Mouse (Mus musculus): Measurements from ENCODE around the gene Ppia. TPM values are rescaled to one million over a fixed set of nuclear protein-coding genes. Genes with fewer than 3 reads are reported as not detected.
A peak's percentile ranks its signal among the peaks of the same experiment; 100 is the strongest.
"Not testable (repeated sequence)": the region's sequence is repeated elsewhere in the genome, so short reads cannot be mapped to it uniquely, and the experiment has no call there.

Ppia gene
- polyA plus RNA-seq, 1 experiment from 2014 or later: 6,047 TPM

DNA sequence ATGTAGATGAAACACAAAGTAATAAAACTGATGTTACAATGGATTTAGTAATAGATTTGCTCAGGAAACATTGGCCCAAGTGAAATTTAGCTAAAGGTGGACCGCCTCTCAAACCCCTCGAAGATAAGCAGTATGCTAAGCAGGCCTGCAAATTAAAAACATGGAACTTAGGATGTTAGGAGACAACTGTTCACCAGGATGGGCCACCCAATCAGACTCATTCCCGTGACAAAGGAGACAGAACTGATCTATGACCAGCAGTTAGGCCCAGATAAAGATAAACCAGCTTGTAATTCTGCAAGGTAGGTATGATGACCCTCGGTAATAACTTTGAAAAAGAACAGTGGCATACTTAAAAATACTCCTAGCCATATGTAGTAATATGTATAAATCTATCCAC is 27.9 kb downstream of the Ppia start:
- Histone ChIP-seq H3K4me3 (ENCODE audit: low read length) (peak overlapping the region; percentile 82), H3K27me3 (ENCODE audit: control insufficient read depth, insufficient read depth, low read length) (no peaks in the 10 kb centered on the region), H3K9ac (ENCODE audit: low read depth, low read length) (peak overlapping the region; percentile 88), H3K4me1 (ENCODE audit: control insufficient read depth, insufficient read depth, low read length) (peaks cover 3% of the 10 kb centered on the region; the same call in 1 of the 2 replicates), H3K9me3 (ENCODE audit: control insufficient read depth, low read length) (no peaks in the 10 kb centered on the region), H3K27ac (ENCODE audit: low read depth, low read length) (peak overlapping the region; percentile 92; the same call in 1 of the 2 replicates), H3K4me2 (replicated peaks; ENCODE audit: low read depth, low read length) (peak overlapping the region; percentile 49), H3K36me3 (ENCODE audit: control insufficient read depth, insufficient read depth, low read length) (peaks cover 4% of the 10 kb centered on the region)
- ATAC-seq (ENCODE audit: low FRiP score, low TSS enrichment): no peak
- 45% methylated on average over 4 of the region's 4 CpGs for WGBS

GRCm38 (mm10) chr11:6443727-6444076 is 28.5 kb downstream of the Ppia start:
- Histone ChIP-seq H3K36me3 (ENCODE audit: control insufficient read depth, insufficient read depth, low read length) (peaks cover 2% of the 10 kb centered on the region; the same call in 1 of the 2 replicates), H3K9ac (ENCODE audit: low read depth, low read length) (peak overlapping the region; percentile 88), H3K9me3 (ENCODE audit: control insufficient read depth, low read length) (no peaks in the 10 kb centered on the region), H3K4me1 (ENCODE audit: control insufficient read depth, insufficient read depth, low read length) (peaks cover 3% of the 10 kb centered on the region; the same call in 1 of the 2 replicates), H3K27me3 (ENCODE audit: control insufficient read depth, insufficient read depth, low read length) (no peaks in the 10 kb centered on the region), H3K27ac (ENCODE audit: low read depth, low read length) (peak overlapping the region; percentile 92), H3K4me3 (ENCODE audit: low read length) (peak overlapping the region; percentile 82), H3K4me2 (replicated peaks; ENCODE audit: low read depth, low read length) (peak overlapping the region; percentile 49)
- under 1% methylated on average over 10 of the region's 10 CpGs for WGBS
- ATAC-seq (ENCODE audit: low FRiP score, low TSS enrichment): no peak

DNA sequence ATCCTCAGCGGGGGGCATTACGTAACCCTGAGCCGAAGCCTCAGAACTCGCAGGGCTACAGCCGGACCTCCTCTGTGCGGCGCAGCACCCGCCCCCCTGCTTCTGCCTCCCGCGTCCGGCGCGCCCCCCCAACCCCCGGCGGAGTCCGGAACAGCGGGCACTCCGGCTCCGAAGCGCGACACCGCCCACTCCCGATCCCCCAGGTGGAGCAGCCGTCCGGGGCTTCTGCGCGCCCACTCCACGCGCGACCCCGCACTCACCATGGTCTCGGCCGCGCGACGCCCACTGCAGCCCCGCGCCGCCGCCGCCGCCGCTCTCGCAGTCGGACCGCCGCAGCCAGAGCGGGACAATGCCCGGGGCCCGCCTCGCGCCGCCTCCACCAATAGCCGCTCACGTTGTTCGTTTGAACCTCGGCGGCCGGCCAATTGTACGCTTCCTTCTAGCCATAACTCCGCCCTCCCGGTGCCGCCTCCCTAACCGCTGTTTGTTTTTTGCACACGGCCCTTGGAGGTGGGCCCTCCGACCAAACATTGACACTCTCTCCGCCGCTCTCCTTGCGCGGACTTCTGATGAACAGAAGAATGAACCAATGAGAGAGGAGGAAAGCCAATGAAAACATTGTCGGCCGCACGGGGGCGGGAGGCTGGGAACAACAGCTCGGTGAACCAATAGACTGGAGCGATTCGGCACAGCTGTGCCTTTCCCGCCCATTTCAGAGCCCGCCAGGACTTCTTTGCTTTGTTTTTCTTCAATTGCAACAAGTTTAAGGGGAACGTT is 29.0 kb downstream of the Ppia start, which contains the start of gene H2afv:
Gene H2afv (minus strand): TSS at position 367 of the 777 bp plus-strand sequence.
- peak; percentile 99 for ATAC-seq (ENCODE audit: low FRiP score, low TSS enrichment)
- H3K36me3 ChIP-seq (ENCODE audit: control insufficient read depth, insufficient read depth, low read length): peaks cover 2% of the 10 kb centered on the region; the same call in 1 of the 2 replicates
- H3K27me3 ChIP-seq (ENCODE audit: control insufficient read depth, insufficient read depth, low read length): no peaks in the 10 kb centered on the region
- H3K9me3 ChIP-seq (ENCODE audit: control insufficient read depth, low read length): no peaks in the 10 kb centered on the region
- H3K4me2 ChIP-seq (replicated peaks; ENCODE audit: low read depth, low read length): peak within 1 kb of the TSS; percentile 49
- under 1% methylated on average over 78 of the region's 80 CpGs for WGBS
- H3K4me1 ChIP-seq (ENCODE audit: control insufficient read depth, insufficient read depth, low read length): peaks cover 3% of the 10 kb centered on the region; the same call in 1 of the 2 replicates
- peak within 1 kb of the TSS; percentile 88 for H3K9ac ChIP-seq (ENCODE audit: low read depth, low read length)
- peak within 1 kb of the TSS; percentile 92 for H3K27ac ChIP-seq (ENCODE audit: low read depth, low read length)
- H3K4me3 ChIP-seq (ENCODE audit: low read length): peak within 1 kb of the TSS; percentile 82

DNA sequence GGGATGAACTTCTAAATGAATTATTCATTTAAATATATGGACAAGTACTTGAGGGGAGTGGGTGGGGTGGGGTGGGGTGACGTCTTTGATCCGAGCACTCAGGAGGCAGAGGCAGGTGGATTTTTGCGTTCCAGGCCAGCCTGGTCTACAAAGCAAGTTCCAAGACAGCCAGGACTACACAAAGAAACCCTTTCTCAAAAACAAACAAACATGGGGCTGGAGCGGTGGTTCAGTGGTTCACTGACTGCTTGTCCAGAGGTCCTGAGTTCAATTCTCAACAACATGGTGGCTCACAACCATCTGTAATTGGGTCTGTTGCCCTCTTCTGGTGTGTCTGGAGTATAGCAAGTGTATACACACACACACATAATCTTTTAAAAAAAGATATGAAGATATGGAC is 30.2 kb downstream of the Ppia start:
- Histone ChIP-seq H3K4me3 (ENCODE audit: low read length) (no peak overlapping the region), H3K36me3 (ENCODE audit: control insufficient read depth, insufficient read depth, low read length) (peaks cover 2% of the 10 kb centered on the region; the same call in 1 of the 2 replicates), H3K27me3 (ENCODE audit: control insufficient read depth, insufficient read depth, low read length) (no peaks in the 10 kb centered on the region), H3K27ac (ENCODE audit: low read depth, low read length) (no peak overlapping the region; the same call in 1 of the 2 replicates), H3K9me3 (ENCODE audit: control insufficient read depth, low read length) (no peaks in the 10 kb centered on the region), H3K4me2 (replicated peaks; ENCODE audit: low read depth, low read length) (no peak overlapping the region), H3K4me1 (ENCODE audit: control insufficient read depth, insufficient read depth, low read length) (peaks cover 3% of the 10 kb centered on the region; the same call in 1 of the 2 replicates), H3K9ac (ENCODE audit: low read depth, low read length) (no peak overlapping the region)
- no peak for ATAC-seq (ENCODE audit: low FRiP score, low TSS enrichment)
- WGBS: 83% methylated on average over 4 of the region's 4 CpGs

DNA sequence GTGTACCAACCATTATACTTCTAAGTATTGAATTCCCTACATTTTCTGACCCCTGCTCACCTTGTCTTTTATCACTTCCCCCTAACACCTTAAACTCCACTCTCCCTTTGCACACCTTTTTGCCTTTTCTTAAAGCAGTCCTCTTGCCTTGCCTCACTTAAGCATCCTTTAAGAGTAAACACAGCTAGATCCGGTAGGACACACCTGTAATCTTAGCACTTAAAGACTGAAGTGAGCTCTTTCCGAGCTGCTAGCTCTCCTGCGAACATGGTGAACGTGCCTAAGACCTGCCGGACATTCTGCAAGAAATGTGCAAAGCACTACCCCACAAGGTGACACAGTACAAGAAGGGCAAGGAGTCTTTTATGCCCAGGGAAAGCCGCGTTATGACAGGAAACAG is 30.7 kb downstream of the Ppia start:
- no peak for ATAC-seq (ENCODE audit: low FRiP score, low TSS enrichment)
- Histone ChIP-seq H3K27me3 (ENCODE audit: control insufficient read depth, insufficient read depth, low read length) (no peaks in the 10 kb centered on the region), H3K36me3 (ENCODE audit: control insufficient read depth, insufficient read depth, low read length) (peaks cover under 1% of the 10 kb centered on the region; the same call in 1 of the 2 replicates), H3K9me3 (ENCODE audit: control insufficient read depth, low read length) (no peaks in the 10 kb centered on the region), H3K9ac (ENCODE audit: low read depth, low read length) (no peak overlapping the region), H3K4me1 (ENCODE audit: control insufficient read depth, insufficient read depth, low read length) (peaks cover 3% of the 10 kb centered on the region; the same call in 1 of the 2 replicates), H3K4me2 (replicated peaks; ENCODE audit: low read depth, low read length) (no peak overlapping the region), H3K27ac (ENCODE audit: low read depth, low read length) (no peak overlapping the region), H3K4me3 (ENCODE audit: low read length) (no peak overlapping the region)
- WGBS: 93% methylated on average over 7 of the region's 7 CpGs

GRCm38 (mm10) chr11:6447493-6447892 is 32.2 kb downstream of the Ppia start:
- no peak overlapping the region for H3K9ac ChIP-seq (ENCODE audit: low read depth, low read length)
- no peak for ATAC-seq (ENCODE audit: low FRiP score, low TSS enrichment)
- H3K9me3 ChIP-seq (ENCODE audit: control insufficient read depth, low read length): no peaks in the 10 kb centered on the region
- WGBS: 80% methylated on average over 4 of the region's 4 CpGs
- H3K27me3 ChIP-seq (ENCODE audit: control insufficient read depth, insufficient read depth, low read length): no peaks in the 10 kb centered on the region
- H3K4me1 ChIP-seq (ENCODE audit: control insufficient read depth, insufficient read depth, low read length): peaks cover 3% of the 10 kb centered on the region; the same call in 1 of the 2 replicates
- no peaks in the 10 kb centered on the region for H3K36me3 ChIP-seq (ENCODE audit: control insufficient read depth, insufficient read depth, low read length)
- no peak overlapping the region for H3K4me2 ChIP-seq (replicated peaks; ENCODE audit: low read depth, low read length)
- H3K4me3 ChIP-seq (ENCODE audit: low read length): no peak overlapping the region
- H3K27ac ChIP-seq (ENCODE audit: low read depth, low read length): no peak overlapping the region

DNA sequence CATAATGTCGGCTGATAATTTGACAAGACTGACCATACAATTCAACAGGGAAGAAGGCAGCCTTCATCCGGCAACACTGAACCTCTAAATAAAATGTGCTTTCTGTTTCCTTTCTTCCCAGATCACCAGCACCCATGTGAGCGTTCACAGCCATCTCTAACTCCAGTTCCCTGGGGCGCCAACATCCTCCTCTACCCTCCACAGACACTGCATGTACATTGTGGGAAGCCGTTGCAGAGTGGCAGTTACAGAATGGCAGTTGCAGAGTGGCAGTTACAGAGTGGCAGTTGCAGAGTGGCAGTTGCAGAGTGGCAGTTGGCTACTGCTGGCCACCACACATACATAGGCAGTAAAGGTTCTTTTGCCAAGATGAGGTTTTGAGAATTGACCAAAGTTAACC is 32.9 kb downstream of the Ppia start:
- not testable (repeated sequence) for H3K4me1 ChIP-seq (ENCODE audit: control insufficient read depth, insufficient read depth, low read length); H3K27ac ChIP-seq (ENCODE audit: low read depth, low read length); ATAC-seq (ENCODE audit: low FRiP score, low TSS enrichment); H3K4me3 ChIP-seq (ENCODE audit: low read length); H3K9ac ChIP-seq (ENCODE audit: low read depth, low read length); H3K9me3 ChIP-seq (ENCODE audit: control insufficient read depth, low read length); H3K27me3 ChIP-seq (ENCODE audit: control insufficient read depth, insufficient read depth, low read length); H3K36me3 ChIP-seq (ENCODE audit: control insufficient read depth, insufficient read depth, low read length); H3K4me2 ChIP-seq (replicated peaks; ENCODE audit: low read depth, low read length)
- WGBS: 96% methylated on average over 5 of the region's 5 CpGs

DNA sequence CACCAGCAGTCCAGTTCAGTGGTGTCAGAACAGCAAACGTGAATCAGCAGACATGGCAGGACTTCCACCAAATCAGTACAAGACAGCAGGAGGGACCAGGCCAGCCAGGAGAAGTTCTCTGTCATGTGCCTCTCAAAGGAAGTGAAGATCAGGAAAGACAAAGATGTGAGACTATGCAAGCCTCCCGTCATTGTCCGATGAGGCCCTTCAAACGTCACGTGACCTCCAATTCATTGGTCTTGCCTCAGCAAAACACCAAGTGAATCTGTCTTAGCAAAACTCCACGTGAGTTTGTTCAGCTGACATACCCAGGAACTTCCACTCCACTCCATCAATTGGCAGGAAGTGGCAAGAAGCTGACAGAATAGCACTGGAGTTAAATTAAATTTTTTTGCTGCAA is 40.8 kb downstream of the Ppia start:
- 80% methylated on average over 6 of the region's 6 CpGs for WGBS
- no peaks in the 10 kb centered on the region for H3K27me3 ChIP-seq (ENCODE audit: control insufficient read depth, insufficient read depth, low read length)

GRCm38 (mm10) chr11:6463159-6463837 is 48.1 kb downstream of the Ppia start:
- Histone ChIP-seq H3K27me3 (ENCODE audit: control insufficient read depth, insufficient read depth, low read length) (no peaks in the 10 kb centered on the region), H3K4me2 (replicated peaks; ENCODE audit: low read depth, low read length) (no peak overlapping the region), H3K4me1 (ENCODE audit: control insufficient read depth, insufficient read depth, low read length) (no peaks in the 10 kb centered on the region), H3K27ac (ENCODE audit: low read depth, low read length) (no peak overlapping the region), H3K36me3 (ENCODE audit: control insufficient read depth, insufficient read depth, low read length) (peaks cover 24% of the 10 kb centered on the region), H3K4me3 (ENCODE audit: low read length) (no peak overlapping the region), H3K9ac (ENCODE audit: low read depth, low read length) (no peak overlapping the region), H3K9me3 (ENCODE audit: control insufficient read depth, low read length) (no peaks in the 10 kb centered on the region)
- 90% methylated on average over 6 of the region's 6 CpGs for WGBS
- ATAC-seq (ENCODE audit: low FRiP score, low TSS enrichment): no peak

More for the DNA sequence above, 40.8 kb downstream of the Ppia start:
- ATAC-seq (ENCODE audit: low FRiP score, low TSS enrichment): no peak
- no peaks in the 10 kb centered on the region for H3K36me3 ChIP-seq (ENCODE audit: control insufficient read depth, insufficient read depth, low read length)
- H3K4me2 ChIP-seq (replicated peaks; ENCODE audit: low read depth, low read length): no peak overlapping the region
- H3K27ac ChIP-seq (ENCODE audit: low read depth, low read length): no peak overlapping the region
- H3K9me3 ChIP-seq (ENCODE audit: control insufficient read depth, low read length): 0 out of 2 replicates have a peak, but pooled peaks cover 4% of the 10 kb centered on the region
- no peaks in the 10 kb centered on the region for H3K4me1 ChIP-seq (ENCODE audit: control insufficient read depth, insufficient read depth, low read length)
- H3K9ac ChIP-seq (ENCODE audit: low read depth, low read length): no peak overlapping the region
- H3K4me3 ChIP-seq (ENCODE audit: low read length): no peak overlapping the region
